Mouse (Mus musculus): ENCODE data around the gene Zfp354a. TPM values are rescaled to one million over a fixed set of nuclear protein-coding genes. Genes with fewer than 3 reads are reported as not detected.
"Not testable (repeated sequence)": the region's sequence is repeated elsewhere in the genome, so short reads cannot be mapped to it uniquely, and the experiment has no call there.

Gene Zfp354a
- polyA plus RNA-seq (2015; fragmentation: Nextera tagmentation; extraction: Ambion mirVana): 1.4 and 1.7 TPM in 2 replicates

DNA sequence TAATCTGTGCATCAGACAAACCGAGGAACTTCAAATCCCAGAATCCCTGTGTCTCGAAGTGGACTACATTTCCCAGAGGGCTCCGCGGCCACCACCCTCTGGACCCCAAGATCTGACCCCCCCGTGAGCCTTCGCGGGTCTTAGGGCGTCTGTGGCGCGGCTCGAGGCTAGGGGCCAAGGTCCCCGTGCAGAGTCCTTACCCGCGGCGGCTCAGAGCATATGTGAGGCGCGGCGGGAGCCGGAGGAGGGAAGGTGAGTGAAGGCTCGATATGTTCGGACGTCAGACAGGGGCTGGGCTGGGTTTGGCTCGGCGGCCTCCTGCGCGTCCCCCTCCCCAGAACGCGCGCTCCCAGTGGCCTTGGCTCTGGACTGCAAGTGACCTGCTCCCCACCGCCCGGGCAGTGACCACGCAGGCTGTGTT lies at the start of gene Zfp354a:
Gene Zfp354a, plus strand, starts transcription at position 107 of the 421 bp plus-strand sequence.
- under 1% methylated on average over 32 of the region's 32 CpGs for WGBS (ENCODE audit: insufficient replicate concordance)
- no peak within 1 kb of the TSS for H3K27ac ChIP-seq (ENCODE audit: low read length)
- no peaks in the 10 kb centered on the region for H3K9me3 ChIP-seq (replicated peaks; ENCODE audit: control insufficient read depth, low read length)
- peak within 1 kb of the TSS; percentile 67 for H3K4me3 ChIP-seq (ENCODE audit: low read depth, low read length)
- no peaks in the 10 kb centered on the region for H3K36me3 ChIP-seq (ENCODE audit: control insufficient read depth, insufficient read depth)
- H3K4me2 ChIP-seq (ENCODE audit: low read depth, low read length): peak within 1 kb of the TSS; percentile 65
- no peaks in the 10 kb centered on the region for H3K27me3 ChIP-seq (ENCODE audit: control insufficient read depth, insufficient read depth, low read depth, low read length)
- H3K4me1 ChIP-seq (ENCODE audit: control insufficient read depth, low read depth, low read length): no peaks in the 10 kb centered on the region
- peak within 1 kb of the TSS; percentile 64 for H3K9ac ChIP-seq (ENCODE audit: low read depth, low read length)
- peak; percentile 75 for ATAC-seq (ENCODE audit: low read depth)

DNA sequence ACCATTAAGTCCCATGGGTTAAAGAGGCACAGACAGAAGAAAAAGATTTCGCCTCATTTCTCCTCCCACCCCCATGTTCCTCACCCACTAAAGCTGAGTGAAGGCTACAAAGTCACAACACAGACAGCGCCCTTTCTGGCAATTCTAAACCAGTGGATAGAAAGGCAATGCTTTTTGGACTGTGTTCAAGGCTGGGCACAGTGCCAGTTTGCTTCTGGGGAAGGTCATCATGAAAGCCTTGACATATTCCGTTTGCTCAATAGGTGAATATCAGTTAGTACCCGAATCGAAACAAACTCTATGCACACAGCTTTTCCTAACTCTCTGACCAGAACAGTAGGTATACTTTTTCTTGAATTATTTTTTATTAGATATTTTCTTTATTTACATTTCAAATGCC lies 47.2 kb upstream of the Zfp354a start:
- H3K27ac ChIP-seq (ENCODE audit: low read length): no peak overlapping the region
- no peaks in the 10 kb centered on the region for H3K27me3 ChIP-seq (ENCODE audit: control insufficient read depth, insufficient read depth, low read depth, low read length)
- no peak overlapping the region for H3K4me2 ChIP-seq (ENCODE audit: low read depth, low read length)
- no peak for ATAC-seq (ENCODE audit: low read depth)
- no peaks in the 10 kb centered on the region for H3K36me3 ChIP-seq (ENCODE audit: control insufficient read depth, insufficient read depth)
- no peaks in the 10 kb centered on the region for H3K9me3 ChIP-seq (replicated peaks; ENCODE audit: control insufficient read depth, low read length)
- 55% methylated on average over 5 of the region's 5 CpGs for WGBS (ENCODE audit: insufficient replicate concordance)
- no peak overlapping the region for H3K4me3 ChIP-seq (ENCODE audit: low read depth, low read length)
- H3K9ac ChIP-seq (ENCODE audit: low read depth, low read length): no peak overlapping the region
- H3K4me1 ChIP-seq (ENCODE audit: control insufficient read depth, low read depth, low read length): no peaks in the 10 kb centered on the region

DNA sequence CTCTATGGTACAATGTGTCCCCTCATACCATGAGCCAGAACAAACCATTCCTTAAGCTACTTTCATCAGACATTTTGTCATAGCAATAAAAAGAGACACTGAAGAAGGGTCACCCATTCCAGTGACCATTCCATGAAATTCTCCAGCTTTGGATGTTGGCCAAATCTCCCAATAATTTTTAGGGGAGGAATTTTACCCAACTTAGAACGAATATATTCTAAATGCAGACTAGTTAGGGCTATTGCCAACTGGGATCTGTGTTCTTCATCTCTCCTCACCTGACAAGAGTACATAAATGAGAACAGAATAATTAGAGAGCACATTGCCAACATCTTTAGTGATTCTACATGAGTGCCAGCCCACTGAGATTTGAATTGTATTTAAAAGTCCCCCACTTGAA lies 45.1 kb upstream of the Zfp354a start, which contains the start of gene Olfr54:
Gene Olfr54, plus strand, starts transcription at position 301 of the 400 bp plus-strand sequence.
- Histone ChIP-seq H3K27me3 (ENCODE audit: control insufficient read depth, insufficient read depth, low read depth, low read length) (no peaks in the 10 kb centered on the region), H3K4me2 (ENCODE audit: low read depth, low read length) (no peak within 1 kb of the TSS), H3K4me1 (ENCODE audit: control insufficient read depth, low read depth, low read length) (no peaks in the 10 kb centered on the region), H3K9me3 (replicated peaks; ENCODE audit: control insufficient read depth, low read length) (no peaks in the 10 kb centered on the region), H3K4me3 (ENCODE audit: low read depth, low read length) (no peak within 1 kb of the TSS), H3K9ac (ENCODE audit: low read depth, low read length) (no peak within 1 kb of the TSS), H3K27ac (ENCODE audit: low read length) (no peak within 1 kb of the TSS), H3K36me3 (ENCODE audit: control insufficient read depth, insufficient read depth) (no peaks in the 10 kb centered on the region)
- WGBS (ENCODE audit: insufficient replicate concordance): 29% methylated on average over 1 of the region's 1 CpGs
- no peak for ATAC-seq (ENCODE audit: low read depth)

DNA sequence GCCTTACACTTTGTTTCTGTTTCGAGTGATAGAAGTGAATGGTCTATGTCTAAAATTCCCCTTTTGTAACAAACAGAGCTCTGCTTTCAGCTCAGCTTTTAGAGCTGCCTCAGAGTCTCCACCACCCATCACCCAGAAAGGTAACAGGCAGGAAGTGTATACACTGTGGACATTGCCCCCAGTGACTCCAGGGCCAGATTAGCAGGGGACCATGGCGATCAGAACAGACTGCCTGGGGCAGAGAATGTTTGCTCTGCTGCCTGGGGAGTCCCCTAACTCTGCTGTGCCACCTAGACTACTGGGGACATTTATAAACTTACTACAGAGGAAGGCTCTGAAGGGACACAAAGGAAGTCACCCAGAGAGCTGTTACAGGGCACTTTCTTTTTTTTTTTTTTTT lies 42.7 kb upstream of the Zfp354a start:
- Histone ChIP-seq H3K27ac (ENCODE audit: low read length) (no peak overlapping the region), H3K4me3 (ENCODE audit: low read depth, low read length) (no peak overlapping the region), H3K4me2 (ENCODE audit: low read depth, low read length) (no peak overlapping the region), H3K36me3 (ENCODE audit: control insufficient read depth, insufficient read depth) (no peaks in the 10 kb centered on the region), H3K9ac (ENCODE audit: low read depth, low read length) (no peak overlapping the region), H3K27me3 (ENCODE audit: control insufficient read depth, insufficient read depth, low read depth, low read length) (no peaks in the 10 kb centered on the region), H3K9me3 (replicated peaks; ENCODE audit: control insufficient read depth, low read length) (no peaks in the 10 kb centered on the region), H3K4me1 (ENCODE audit: control insufficient read depth, low read depth, low read length) (no peaks in the 10 kb centered on the region)
- peak; percentile 92 for ATAC-seq (ENCODE audit: low read depth)
- WGBS (ENCODE audit: insufficient replicate concordance): 24% methylated on average over 2 of the region's 2 CpGs

DNA sequence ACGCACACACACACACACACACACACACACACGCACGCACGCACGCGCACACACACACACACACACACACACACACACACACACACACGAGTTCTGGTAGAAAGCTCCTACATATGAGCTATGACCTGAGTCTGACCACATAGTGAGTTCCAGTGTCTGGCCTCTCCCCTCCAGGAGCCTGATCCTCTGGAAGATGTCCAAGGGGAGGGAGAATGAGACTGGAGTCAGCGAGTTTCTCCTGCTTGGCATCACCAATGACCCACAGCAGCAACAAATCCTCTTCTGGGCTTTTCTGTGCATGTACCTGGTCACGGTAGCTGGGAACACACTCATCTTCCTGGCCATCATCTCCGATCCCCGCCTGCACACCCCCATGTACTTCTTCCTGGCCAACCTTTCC lies 32.2 kb upstream of the Zfp354a start:
- WGBS (ENCODE audit: insufficient replicate concordance): 81% methylated on average over 9 of the region's 11 CpGs
- not testable (repeated sequence) for H3K4me1 ChIP-seq (ENCODE audit: control insufficient read depth, low read depth, low read length); H3K9ac ChIP-seq (ENCODE audit: low read depth, low read length); H3K4me2 ChIP-seq (ENCODE audit: low read depth, low read length); H3K4me3 ChIP-seq (ENCODE audit: low read depth, low read length); H3K27me3 ChIP-seq (ENCODE audit: control insufficient read depth, insufficient read depth, low read depth, low read length); ATAC-seq (ENCODE audit: low read depth); H3K9me3 ChIP-seq (replicated peaks; ENCODE audit: control insufficient read depth, low read length); H3K36me3 ChIP-seq (ENCODE audit: control insufficient read depth, insufficient read depth); H3K27ac ChIP-seq (ENCODE audit: low read length)

DNA sequence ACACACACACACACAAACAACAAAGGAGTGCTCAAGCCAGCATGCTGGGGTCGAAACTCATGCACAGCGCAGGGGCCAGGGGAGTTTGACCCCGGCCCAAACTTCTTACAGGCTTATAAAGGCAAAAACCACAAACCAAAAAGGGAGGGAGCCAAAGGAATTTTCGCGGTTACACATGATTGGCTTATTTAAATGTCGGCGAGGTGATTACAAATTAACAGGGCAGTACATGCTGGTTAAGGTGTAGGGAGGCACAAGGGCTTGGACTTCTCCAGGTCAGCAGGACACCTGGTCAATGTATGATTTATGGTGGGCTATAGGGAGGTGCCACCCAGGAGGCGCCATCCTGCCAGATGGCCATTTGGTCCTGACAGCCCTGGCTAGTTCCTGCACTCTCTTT lies 29.7 kb upstream of the Zfp354a start:
- not testable (repeated sequence) for ATAC-seq (ENCODE audit: low read depth); H3K9me3 ChIP-seq (replicated peaks; ENCODE audit: control insufficient read depth, low read length); H3K4me2 ChIP-seq (ENCODE audit: low read depth, low read length); H3K27ac ChIP-seq (ENCODE audit: low read length); H3K4me3 ChIP-seq (ENCODE audit: low read depth, low read length); H3K27me3 ChIP-seq (ENCODE audit: control insufficient read depth, insufficient read depth, low read depth, low read length); H3K36me3 ChIP-seq (ENCODE audit: control insufficient read depth, insufficient read depth); H3K9ac ChIP-seq (ENCODE audit: low read depth, low read length); H3K4me1 ChIP-seq (ENCODE audit: control insufficient read depth, low read depth, low read length)
- 56% methylated on average over 8 of the region's 8 CpGs for WGBS (ENCODE audit: insufficient replicate concordance)

DNA sequence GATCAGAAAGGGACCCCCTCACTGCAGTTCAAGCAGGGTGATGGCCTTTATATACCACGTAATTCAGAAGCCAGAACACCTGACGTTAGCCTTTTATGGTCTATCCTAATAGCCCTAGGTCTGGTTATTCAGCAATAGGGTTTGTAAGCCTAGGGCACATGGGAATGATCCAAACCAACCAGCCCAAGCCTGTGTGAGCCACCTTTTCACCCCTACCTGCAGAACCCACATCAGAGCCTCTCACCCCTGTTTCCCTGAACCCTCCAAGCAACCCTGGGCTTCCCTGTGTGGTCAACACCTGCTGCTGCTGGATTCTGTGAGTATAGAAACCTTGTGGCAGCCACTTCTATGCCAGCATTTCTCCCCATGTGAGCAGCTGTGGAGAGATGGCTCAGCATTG lies 28.8 kb upstream of the Zfp354a start:
- Histone ChIP-seq H3K27ac (ENCODE audit: low read length) (no peak overlapping the region), H3K36me3 (ENCODE audit: control insufficient read depth, insufficient read depth) (no peaks in the 10 kb centered on the region), H3K4me1 (ENCODE audit: control insufficient read depth, low read depth, low read length) (no peaks in the 10 kb centered on the region), H3K27me3 (ENCODE audit: control insufficient read depth, insufficient read depth, low read depth, low read length) (no peaks in the 10 kb centered on the region), H3K9ac (ENCODE audit: low read depth, low read length) (no peak overlapping the region), H3K4me2 (ENCODE audit: low read depth, low read length) (no peak overlapping the region), H3K9me3 (replicated peaks; ENCODE audit: control insufficient read depth, low read length) (no peaks in the 10 kb centered on the region), H3K4me3 (ENCODE audit: low read depth, low read length) (no peak overlapping the region)
- 36% methylated on average over 2 of the region's 2 CpGs for WGBS (ENCODE audit: insufficient replicate concordance)
- no peak for ATAC-seq (ENCODE audit: low read depth)

DNA sequence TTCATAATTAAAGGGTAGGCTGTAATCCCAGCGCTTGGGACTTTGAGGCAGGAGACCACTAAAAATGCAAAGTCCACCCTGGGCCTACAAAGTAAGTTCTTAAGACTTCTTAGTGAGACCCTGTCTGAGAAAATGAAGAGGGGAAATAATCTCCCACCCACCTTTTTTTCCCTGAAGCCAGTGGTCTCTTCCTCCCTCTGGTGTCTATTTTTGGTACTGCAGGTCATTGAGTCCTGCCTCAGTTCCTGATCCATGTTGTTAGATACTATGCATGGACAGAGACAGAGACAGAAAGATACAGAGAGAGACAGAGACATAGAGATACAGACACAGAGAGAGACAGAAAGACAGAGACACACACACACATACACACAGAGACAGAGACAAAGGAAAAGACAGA lies 26.2 kb upstream of the Zfp354a start:
- no peaks in the 10 kb centered on the region for H3K36me3 ChIP-seq (ENCODE audit: control insufficient read depth, insufficient read depth)
- H3K27ac ChIP-seq (ENCODE audit: low read length): no peak overlapping the region
- H3K9ac ChIP-seq (ENCODE audit: low read depth, low read length): no peak overlapping the region
- ATAC-seq (ENCODE audit: low read depth): no peak
- H3K4me1 ChIP-seq (ENCODE audit: control insufficient read depth, low read depth, low read length): no peaks in the 10 kb centered on the region
- H3K9me3 ChIP-seq (replicated peaks; ENCODE audit: control insufficient read depth, low read length): no peaks in the 10 kb centered on the region
- no peak overlapping the region for H3K4me2 ChIP-seq (ENCODE audit: low read depth, low read length)
- no peaks in the 10 kb centered on the region for H3K27me3 ChIP-seq (ENCODE audit: control insufficient read depth, insufficient read depth, low read depth, low read length)
- WGBS (ENCODE audit: insufficient replicate concordance): 10% methylated on average over 1 of the region's 1 CpGs
- H3K4me3 ChIP-seq (ENCODE audit: low read depth, low read length): no peak overlapping the region

DNA sequence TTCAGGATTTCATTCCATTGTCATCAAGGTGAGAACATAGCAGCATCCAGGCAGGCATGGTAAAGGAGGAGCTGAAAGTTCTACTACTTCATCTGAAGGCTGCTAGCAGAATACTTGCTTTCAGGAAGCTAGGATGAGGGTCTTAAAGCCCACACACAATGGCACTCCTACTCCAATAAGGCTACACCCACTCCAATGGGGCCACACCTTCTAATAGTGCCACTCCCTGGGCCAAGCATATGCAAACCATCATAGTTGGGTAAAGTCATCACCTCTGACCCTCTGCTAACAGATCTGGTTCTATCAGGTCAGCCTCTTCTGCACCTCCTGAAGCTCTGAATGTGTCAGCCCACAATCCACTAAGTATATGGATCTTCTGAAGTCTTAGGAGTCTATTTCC lies 24.9 kb upstream of the Zfp354a start:
- H3K9ac ChIP-seq (ENCODE audit: low read depth, low read length); H3K36me3 ChIP-seq (ENCODE audit: control insufficient read depth, insufficient read depth); H3K9me3 ChIP-seq (replicated peaks; ENCODE audit: control insufficient read depth, low read length); H3K27me3 ChIP-seq (ENCODE audit: control insufficient read depth, insufficient read depth, low read depth, low read length); ATAC-seq (ENCODE audit: low read depth); H3K4me2 ChIP-seq (ENCODE audit: low read depth, low read length); H3K4me3 ChIP-seq (ENCODE audit: low read depth, low read length); H3K4me1 ChIP-seq (ENCODE audit: control insufficient read depth, low read depth, low read length); H3K27ac ChIP-seq (ENCODE audit: low read length): not testable (repeated sequence)

DNA sequence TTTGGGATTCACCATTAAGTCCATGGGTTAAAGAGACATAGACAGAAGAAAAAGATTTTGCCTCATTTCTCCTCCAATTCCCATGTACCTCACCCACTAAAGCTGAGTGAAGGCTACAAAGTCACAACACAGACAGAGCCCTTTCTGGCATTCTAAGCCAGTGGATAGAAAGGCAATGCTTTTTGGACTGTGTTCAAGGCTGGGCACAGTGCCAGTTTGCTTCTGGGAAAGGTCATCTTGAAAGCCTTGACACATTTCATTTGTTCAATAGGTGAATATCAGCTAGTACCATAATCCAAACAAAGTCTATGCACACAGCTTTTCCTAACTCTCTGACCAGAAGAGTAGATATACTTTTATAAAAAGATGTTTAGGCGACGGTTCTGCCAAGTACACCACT lies 23.1 kb upstream of the Zfp354a start:
- no peaks in the 10 kb centered on the region for H3K4me1 ChIP-seq (ENCODE audit: control insufficient read depth, low read depth, low read length)
- 74% methylated on average over 2 of the region's 2 CpGs for WGBS (ENCODE audit: insufficient replicate concordance)
- H3K4me2 ChIP-seq (ENCODE audit: low read depth, low read length): no peak overlapping the region
- no peaks in the 10 kb centered on the region for H3K27me3 ChIP-seq (ENCODE audit: control insufficient read depth, insufficient read depth, low read depth, low read length)
- no peaks in the 10 kb centered on the region for H3K36me3 ChIP-seq (ENCODE audit: control insufficient read depth, insufficient read depth)
- no peak overlapping the region for H3K27ac ChIP-seq (ENCODE audit: low read length)
- no peak for ATAC-seq (ENCODE audit: low read depth)
- no peak overlapping the region for H3K4me3 ChIP-seq (ENCODE audit: low read depth, low read length)
- no peaks in the 10 kb centered on the region for H3K9me3 ChIP-seq (replicated peaks; ENCODE audit: control insufficient read depth, low read length)
- no peak overlapping the region for H3K9ac ChIP-seq (ENCODE audit: low read depth, low read length)
